Mouse (Mus musculus) lung, embryonic 14.5 days (tissue): ENCODE data around the gene Hba-x. TPM values are rescaled to one million over a fixed set of nuclear protein-coding genes. Genes with fewer than 3 reads are reported as not detected.

ENCODE experiments used
- ATAC-seq: fragments of 200-750 bp; cut with Nextera tagmentation; 2 replicates; pipeline ENCODE4 v1.8.0; 2017; ENCODE audit warnings: mild to moderate bottlenecking, moderate TSS enrichment, moderate library complexity; ENCODE audit not compliant: insufficient read depth
- DNase-seq: peaks from one replicate; pipeline ENCODE4 v3.0.0-alpha.2; 2015
- H3K27ac ChIP-seq: fragments of 300-500 bp; sonication (generic); 2 replicates; pipeline ENCODE4 v1.5.1; 2014; ENCODE audit warnings: low read depth, mild to moderate bottlenecking, moderate library complexity
- H3K27me3 ChIP-seq: fragments of 300-500 bp; sonication (generic); 2 replicates; pipeline ENCODE4 v1.6.1; 2014; ENCODE audit warnings: low read length, control low read depth; ENCODE audit not compliant: insufficient read depth
- H3K36me3 ChIP-seq: fragments of 300-500 bp; sonication (generic); 2 replicates; pipeline ENCODE4 v1.6.1; 2014; ENCODE audit warnings: control low read depth; ENCODE audit not compliant: insufficient read depth
- H3K4me1 ChIP-seq: fragments of 300-500 bp; sonication (generic); 2 replicates; pipeline ENCODE4 v1.6.1; 2014; ENCODE audit warnings: antibody characterized with exemption, control low read depth; ENCODE audit not compliant: insufficient read depth
- H3K4me2 ChIP-seq: fragments of 300-500 bp; sonication (generic); 2 replicates; pipeline ENCODE4 v1.6.1; 2014; ENCODE audit warnings: mild to moderate bottlenecking
- H3K4me3 ChIP-seq: fragments of 300-500 bp; sonication (generic); 2 replicates; pipeline ENCODE4 v1.5.1; 2014; ENCODE audit warnings: low read depth, low read length
- H3K9ac ChIP-seq: fragments of 300-500 bp; sonication (generic); 2 replicates; pipeline ENCODE4 v1.6.1; 2014
- H3K9me3 ChIP-seq: fragments of 300-500 bp; sonication (generic); 2 replicates; pipeline ENCODE4 v1.6.1; 2016; ENCODE audit warnings: low read depth, low read length, control low read depth
- CTCF ChIP-seq: IDR thresholded peaks from 2 replicates; pipeline ENCODE4 v1.5.1; 2016; ENCODE audit warnings: antibody characterized with exemption, low read depth
- WGBS: fragments of 180-500 bp; shearing (Covaris S2); extraction: QIAGEN DNeasy Blood & Tissue Kit; methylation state at CpG from one replicate; pipeline ENCODE4 v1.1.7; 2014; 5-methylcytosine and 5-hydroxymethylcytosine counted together
- polyA plus RNA-seq: library from polyadenylated mRNA; unstranded; fragments of >200 nt; fragmentation: Nextera tagmentation; extraction: Ambion mirVana; gene quantifications from 2 replicates; pipeline ENCODE4 v1.2.1, GENCODE M21; 2014

Gene Hba-x
- polyA plus RNA-seq, 1 experiment from 2014 or later, result 266 TPM

- WGBS, result 83% methylated on average over 6 of the region's 6 CpGs
These were observed 41.2 kb upstream of the Hba-x start for GRCm38 (mm10) chr11:32234816-32235485.

GRCm38 (mm10) chr11:32235646-32236045, 40.6 kb upstream of the Hba-x start:
- no peak overlapping the region for H3K4me3 ChIP-seq
- peaks cover 80% of the 10 kb centered on the region for H3K36me3 ChIP-seq
- no peaks in the 10 kb centered on the region for H3K27me3 ChIP-seq
- H3K9me3 ChIP-seq, result no peaks in the 10 kb centered on the region
- 30% methylated on average over 3 of the region's 3 CpGs for WGBS
- no peak overlapping the region; the same call in 1 of the 2 replicates for H3K27ac ChIP-seq
- ATAC-seq (peak; percentile 70), DNase-seq (peak; percentile 92)
- H3K9ac ChIP-seq, result no peak overlapping the region
- no peak overlapping the region for H3K4me2 ChIP-seq
- H3K4me1 ChIP-seq, result peaks cover 9% of the 10 kb centered on the region
- TF ChIP-seq CTCF, result no peak

More at GRCm38 (mm10) chr11:32234816-32235485, 41.2 kb upstream of the Hba-x start:
- Histone ChIP-seq H3K4me1 (peaks cover 9% of the 10 kb centered on the region), H3K9me3 (no peaks in the 10 kb centered on the region), H3K27me3 (no peaks in the 10 kb centered on the region), H3K36me3 (peaks cover 80% of the 10 kb centered on the region), H3K4me3 (no peak overlapping the region), H3K27ac (peak overlapping the region; percentile 54; the same call in 1 of the 2 replicates), H3K4me2 (no peak overlapping the region), H3K9ac (no peak overlapping the region)
- DNase-seq (no peak), ATAC-seq (no peak)
- no peak for TF ChIP-seq CTCF

GRCm38 (mm10) chr11:32236132-32236531, 40.1 kb upstream of the Hba-x start:
- ATAC-seq, result 0 out of 2 replicates have a peak, but pooled peaks have one; percentile 6

GRCm38 (mm10) chr11:32236712-32237410, 39.3 kb upstream of the Hba-x start:
- peaks cover 9% of the 10 kb centered on the region for H3K4me1 ChIP-seq
- H3K27me3 ChIP-seq, result no peaks in the 10 kb centered on the region
- H3K9me3 ChIP-seq, result no peaks in the 10 kb centered on the region
- H3K4me3 ChIP-seq, result no peak overlapping the region
- peaks cover 78% of the 10 kb centered on the region for H3K36me3 ChIP-seq
- 58% methylated on average over 9 of the region's 9 CpGs for WGBS
- H3K27ac ChIP-seq, result no peak overlapping the region
- H3K4me2 ChIP-seq, result no peak overlapping the region
- TF ChIP-seq CTCF, result peak; percentile 78
- DNase-seq, result peak; percentile 82
- ATAC-seq, result no peak
- no peak overlapping the region for H3K9ac ChIP-seq

More at GRCm38 (mm10) chr11:32236132-32236531, 40.1 kb upstream of the Hba-x start:
- Histone ChIP-seq H3K27ac (peak overlapping the region; percentile 30; the same call in 1 of the 2 replicates), H3K9me3 (no peaks in the 10 kb centered on the region), H3K4me3 (no peak overlapping the region), H3K4me1 (peaks cover 9% of the 10 kb centered on the region), H3K36me3 (peaks cover 79% of the 10 kb centered on the region), H3K27me3 (no peaks in the 10 kb centered on the region), H3K9ac (no peak overlapping the region), H3K4me2 (no peak overlapping the region)
- no peak for TF ChIP-seq CTCF
- DNase-seq, result no peak
- WGBS, result 54% methylated on average over 2 of the region's 2 CpGs

GRCm38 (mm10) chr11:32237411-32237795, 38.8 kb upstream of the Hba-x start:
- Histone ChIP-seq H3K4me1 (peaks cover 9% of the 10 kb centered on the region), H3K4me3 (no peak overlapping the region), H3K9me3 (no peaks in the 10 kb centered on the region), H3K4me2 (no peak overlapping the region), H3K27me3 (no peaks in the 10 kb centered on the region), H3K9ac (no peak overlapping the region), H3K36me3 (peaks cover 73% of the 10 kb centered on the region), H3K27ac (no peak overlapping the region)
- TF ChIP-seq CTCF, result no peak
- DNase-seq (no peak), ATAC-seq (no peak)
- WGBS, result 80% methylated on average over 3 of the region's 3 CpGs

- Histone ChIP-seq H3K36me3 (peaks cover 73% of the 10 kb centered on the region), H3K4me2 (no peak overlapping the region), H3K4me3 (no peak overlapping the region), H3K27ac (no peak overlapping the region), H3K9ac (no peak overlapping the region), H3K27me3 (no peaks in the 10 kb centered on the region), H3K4me1 (peaks cover 9% of the 10 kb centered on the region), H3K9me3 (no peaks in the 10 kb centered on the region)
- peak; percentile 83 for DNase-seq
- ATAC-seq, result 0 out of 2 replicates have a peak, but pooled peaks have one; percentile 50
- TF ChIP-seq CTCF, result peak; percentile 99
- WGBS, result 65% methylated on average over 5 of the region's 5 CpGs
These were observed 37.9 kb upstream of the Hba-x start for GRCm38 (mm10) chr11:32238093-32238860.
